Mouse (Mus musculus) embryonic stem cell, embryonic (primary cell): ENCODE results near the gene Gpr6.

Source experiments
- CTCF ChIA-PET, 4 experiments: fragments of 300-600 bp in 2 of 4; fragments of 350-600 bp in 2 of 4; sonication (Branson Sonifier 250); formaldehyde crosslinking; loops; one replicate each; lab custom pipeline; 2022; ENCODE audit warnings: inconsistent platforms in 2 of 4; lab: Charles Lee
- POLR2A ChIA-PET, 4 experiments: fragments of 300-600 bp in 2 of 4; fragments of 350-600 bp in 2 of 4; sonication (Branson Sonifier 250); formaldehyde crosslinking; loops; one replicate each; lab custom pipeline; 2022; ENCODE audit warnings: antibody characterized with exemption in 4 of 4, inconsistent platforms in 1 of 4; lab: Charles Lee

Gene Gpr6

DNA sequence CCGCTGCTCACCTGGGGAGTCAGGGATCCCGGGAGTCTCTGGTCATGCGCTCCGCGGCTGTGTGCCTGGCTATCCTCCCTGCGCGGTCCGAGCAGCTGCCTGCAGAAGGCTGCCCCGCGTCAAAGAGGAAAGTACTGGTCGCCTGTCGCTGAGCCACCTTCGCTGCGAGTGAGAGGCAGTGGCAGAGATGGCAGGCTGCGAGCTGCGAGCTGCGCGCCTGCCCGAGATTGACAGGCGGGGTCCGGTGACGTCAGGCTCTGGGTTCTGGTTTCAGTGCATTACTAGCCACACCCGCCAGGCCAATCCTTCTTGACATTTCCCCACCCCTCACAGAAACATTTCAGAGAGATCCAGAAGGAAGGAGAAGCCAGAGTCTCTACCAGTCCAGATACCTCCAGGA is at the start of gene Gpr6:
Gene Gpr6, minus strand, starts transcription at position 170 of the 400 bp plus-strand sequence.
- ChIA-PET POLR2A (interaction anchor here in 2 of 4 experiments (0.6 to 1.0 kb wide), 3 partner anchors 11 to 865 kb away, joined by 3 to 4 read pairs (median 3); no protein-coding TSS in a partner anchor), CTCF (no interaction called here)

DNA sequence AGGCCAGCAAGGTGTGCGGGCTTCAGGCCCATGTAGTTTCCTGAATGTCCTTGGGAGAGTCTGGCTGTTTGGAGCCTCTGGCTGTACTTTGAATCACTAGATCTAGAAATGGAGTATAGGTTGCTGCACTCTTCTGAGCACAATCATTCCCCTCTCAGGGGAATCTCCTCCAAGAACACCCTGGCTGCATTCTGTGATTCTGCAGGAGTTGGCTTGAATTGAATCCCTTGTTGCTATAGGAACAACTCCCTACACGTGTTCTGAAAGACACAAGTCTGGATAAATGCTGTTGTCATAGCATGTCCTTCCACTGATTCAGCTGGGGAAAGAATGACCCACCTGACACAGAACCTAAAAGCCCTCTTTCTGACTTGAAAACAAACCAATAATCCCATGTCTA is 28.0 kb upstream of the Gpr6 start:
- ChIA-PET CTCF (no interaction called here), POLR2A (no interaction called here)

DNA sequence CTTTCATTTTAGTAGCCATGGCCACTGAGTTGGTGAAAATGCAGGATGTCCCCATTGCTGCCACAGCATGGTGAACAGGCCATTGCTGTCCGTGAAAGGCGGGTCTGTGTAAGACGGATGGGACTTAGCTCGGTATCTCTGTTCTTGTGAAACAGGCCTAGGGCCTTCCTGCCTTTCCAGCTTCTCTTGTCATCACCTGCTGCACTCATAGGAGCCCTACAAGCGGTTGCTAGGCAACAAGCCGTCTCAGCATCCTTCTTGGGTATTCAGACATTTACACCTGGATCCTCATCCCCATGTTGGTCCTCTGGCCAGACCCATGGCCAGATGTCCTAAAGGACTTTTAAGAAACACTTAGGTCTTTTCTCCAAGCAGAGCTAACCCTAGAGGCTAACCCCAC is 26.1 kb upstream of the Gpr6 start:
- CTCF ChIA-PET = no interaction called here
- POLR2A ChIA-PET = interaction anchor here in 1 of 4 experiments (0.7 kb wide), 1 partner anchor 549 kb away, joined by 3 read pairs; no protein-coding TSS in a partner anchor

DNA sequence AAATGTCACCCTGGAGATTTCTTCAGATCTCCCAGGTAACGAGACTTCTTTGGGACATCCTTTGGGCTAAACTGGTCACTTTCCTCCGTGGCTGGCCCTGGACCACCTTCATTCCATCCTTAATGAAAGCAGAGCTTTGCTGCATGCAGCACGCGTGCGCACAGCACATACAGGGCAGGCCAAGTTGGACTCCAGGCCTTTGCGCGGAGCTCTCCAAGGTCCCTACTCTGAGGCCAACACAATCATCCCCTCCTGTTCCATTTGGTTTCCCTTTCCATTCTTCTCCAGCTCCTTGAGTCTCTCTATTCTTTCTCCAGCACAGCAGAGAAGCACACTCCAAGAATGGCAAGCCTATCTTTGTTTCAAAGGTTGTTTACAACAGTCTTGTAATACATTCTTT is 16.8 kb upstream of the Gpr6 start:
- CTCF ChIA-PET = no interaction called here
- POLR2A ChIA-PET = interaction anchor here in 1 of 4 experiments (0.5 to 0.6 kb wide), 2 partner anchors 662 to 735 kb away, joined by 4 to 5 read pairs; no protein-coding TSS in a partner anchor

DNA sequence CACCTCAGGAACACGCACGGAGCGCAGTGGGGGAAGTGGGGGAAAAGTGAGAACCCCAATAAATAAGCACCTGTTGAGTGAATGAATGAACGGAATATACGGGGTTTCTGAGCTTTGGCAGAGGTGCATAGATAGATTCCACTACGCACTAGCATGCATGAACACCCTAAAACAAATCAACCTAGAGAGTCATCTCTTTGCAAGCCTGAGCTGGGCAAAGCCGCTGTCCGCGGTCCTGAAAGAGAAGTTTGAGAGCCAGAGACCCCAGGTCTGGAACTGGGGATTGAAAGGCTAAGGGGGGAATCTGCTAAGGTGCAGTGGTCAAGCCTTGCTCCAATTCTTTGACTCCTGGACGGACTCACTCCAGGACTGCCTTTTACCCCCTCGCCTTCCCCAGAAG is 389 bp downstream of the Gpr6 start:
- POLR2A ChIA-PET = interaction anchor here in 1 of 4 experiments (0.7 to 1.0 kb wide), 2 partner anchors 10 to 72 kb away, joined by 3 to 4 read pairs; no protein-coding TSS in a partner anchor
- CTCF ChIA-PET = interaction anchor here in 1 of 4 experiments (0.6 kb wide), 1 partner anchor 328 kb away, joined by 12 read pairs; no protein-coding TSS in a partner anchor

DNA sequence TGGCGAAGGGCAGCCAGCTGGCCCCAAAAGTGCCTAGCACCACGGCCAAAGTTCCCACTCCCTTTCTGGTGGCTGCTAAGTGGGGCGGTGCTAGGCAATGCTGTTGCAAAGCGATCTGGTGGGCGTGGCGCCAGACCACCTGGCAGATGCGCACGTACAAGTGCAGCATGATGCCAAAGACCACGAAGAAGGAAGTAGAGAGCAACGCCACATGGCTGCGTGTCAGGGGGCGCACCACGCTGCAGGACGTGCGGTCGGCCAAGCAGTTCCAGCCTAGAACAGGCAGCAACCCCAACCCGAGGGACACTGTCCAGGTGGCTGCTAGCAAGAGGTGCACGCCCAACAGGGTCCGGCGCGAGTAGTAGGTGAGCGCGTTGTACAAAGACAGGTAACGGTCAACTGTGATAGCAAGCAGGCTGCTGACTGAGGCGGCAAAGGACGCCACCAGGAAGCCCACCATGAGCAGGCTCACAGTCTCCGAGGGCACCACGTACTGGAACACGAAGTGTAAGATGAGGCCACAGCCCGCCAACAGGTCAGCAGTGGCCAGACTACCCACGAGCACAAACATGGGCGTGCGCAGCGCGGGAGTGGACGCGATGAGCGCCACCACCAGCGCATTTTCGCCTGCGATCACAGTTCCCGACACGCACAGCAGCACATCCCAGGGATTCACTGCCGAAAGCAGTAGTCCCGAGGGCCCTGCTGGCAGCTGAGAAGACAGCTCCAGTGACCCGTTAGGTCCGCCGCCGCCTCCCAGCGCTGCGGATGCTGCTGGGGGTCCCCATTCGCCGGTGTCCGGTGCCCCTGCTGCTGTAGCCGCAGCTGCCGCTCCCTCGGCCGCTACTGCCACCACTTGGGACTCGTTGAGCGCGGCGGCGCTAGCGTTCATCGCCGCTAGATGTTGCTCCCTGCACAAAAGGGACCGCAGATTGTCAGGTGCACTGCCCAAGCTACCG is 1.1 kb downstream of the Gpr6 start:
- ChIA-PET POLR2A (interaction anchor here in 1 of 4 experiments (0.5 to 1.0 kb wide), 3 partner anchors 10 to 183 kb away, joined by 3 to 4 read pairs (median 3); no protein-coding TSS in a partner anchor), CTCF (interaction anchor here in 1 of 4 experiments (0.6 kb wide), 1 partner anchor 327 kb away, joined by 12 read pairs; no protein-coding TSS in a partner anchor)

DNA sequence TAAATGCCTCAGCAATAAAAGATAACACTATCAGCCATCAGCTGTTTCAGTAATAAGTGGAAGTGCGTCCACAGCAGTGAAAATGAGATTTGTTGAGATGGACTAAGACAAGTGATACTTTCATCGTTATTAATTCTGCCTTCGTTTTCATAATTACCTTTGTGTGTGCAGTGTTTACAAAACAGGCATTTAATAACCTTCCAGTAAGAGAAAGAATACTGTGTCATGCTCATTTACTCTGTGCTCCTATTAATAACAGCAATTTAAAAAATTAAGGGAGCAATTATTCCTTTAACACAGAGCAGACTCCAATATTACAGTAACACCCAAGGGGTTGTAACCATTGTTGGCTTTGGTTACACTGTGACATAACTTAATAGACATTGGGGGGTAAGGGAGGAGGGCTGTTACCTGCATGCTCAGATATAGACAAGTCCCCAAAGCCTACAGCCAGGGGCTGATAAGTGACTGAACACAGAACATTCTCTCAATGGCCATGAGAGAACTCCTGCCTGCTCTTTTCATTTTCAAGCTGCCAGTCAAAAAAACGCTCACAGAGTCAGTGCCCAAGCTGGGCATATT is 11.7 kb downstream of the Gpr6 start:
- ChIA-PET CTCF (no interaction called here), POLR2A (no interaction called here)

DNA sequence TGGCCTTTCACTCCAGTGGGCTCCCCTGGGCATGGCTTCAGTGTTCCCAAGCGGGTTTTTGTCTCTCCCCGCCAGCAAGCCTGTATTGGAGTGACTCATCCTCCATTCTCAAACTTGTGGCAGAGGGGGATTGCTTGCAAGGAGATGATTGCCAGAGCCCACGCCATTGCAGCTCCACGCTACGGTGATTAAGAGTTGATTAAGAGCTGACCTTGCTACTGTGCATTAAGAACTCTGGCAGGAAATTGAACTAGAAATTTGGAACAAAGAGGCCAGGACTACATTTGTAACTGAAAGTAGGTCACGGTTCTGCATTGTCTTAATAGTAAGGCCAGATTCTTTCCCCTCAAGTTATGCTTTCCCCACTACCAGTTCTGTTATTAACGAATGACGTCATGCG is 16.5 kb downstream of the Gpr6 start:
- CTCF ChIA-PET = no interaction called here
- POLR2A ChIA-PET = interaction anchor here in 1 of 4 experiments (0.5 kb wide), 1 partner anchor 179 kb away, joined by 3 read pairs; no protein-coding TSS in a partner anchor

DNA sequence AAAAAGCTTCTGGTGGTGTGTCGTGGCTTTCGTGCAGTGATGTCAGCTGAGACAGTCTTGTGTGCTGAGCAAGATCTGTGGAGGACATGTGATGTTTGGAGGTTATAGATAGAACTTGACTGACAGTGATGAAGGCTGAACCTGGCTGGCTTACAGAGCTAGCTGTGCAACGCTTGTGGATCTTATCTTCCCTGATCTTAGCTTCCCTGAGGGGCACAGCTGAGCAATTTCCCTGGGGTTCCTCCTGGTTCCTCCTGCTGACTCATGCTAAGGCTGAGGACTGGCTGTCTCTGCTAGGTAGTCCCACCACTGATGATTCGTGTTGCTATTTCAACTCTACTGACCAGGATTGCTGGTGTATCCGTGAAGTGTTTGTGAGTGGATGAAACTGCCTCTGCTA is 18.1 kb downstream of the Gpr6 start:
- ChIA-PET POLR2A (no interaction called here), CTCF (no interaction called here)

DNA sequence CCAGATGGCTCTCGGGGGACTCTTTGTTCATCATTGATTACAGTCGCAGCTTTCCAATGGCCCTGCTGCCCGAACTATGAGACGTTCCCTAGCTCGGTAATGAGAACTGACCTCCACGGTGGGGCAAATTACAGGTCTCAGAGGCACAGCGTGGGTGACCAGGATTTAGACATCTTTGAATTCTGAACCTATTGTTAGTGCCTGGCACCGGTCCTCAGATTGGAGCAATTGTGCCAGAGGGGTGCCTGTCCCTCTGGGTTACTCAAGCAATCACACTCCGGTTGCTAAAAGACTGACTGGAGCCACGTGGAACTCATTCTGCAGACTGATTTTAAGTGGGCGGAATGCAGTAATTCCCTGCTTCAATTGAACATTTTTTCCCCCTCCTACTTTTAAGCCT is 29.8 kb downstream of the Gpr6 start:
- ChIA-PET CTCF (interaction anchor here in 1 of 4 experiments (0.7 kb wide), 1 partner anchor 23 kb away, joined by 3 read pairs; no protein-coding TSS in a partner anchor), POLR2A (no interaction called here)

DNA sequence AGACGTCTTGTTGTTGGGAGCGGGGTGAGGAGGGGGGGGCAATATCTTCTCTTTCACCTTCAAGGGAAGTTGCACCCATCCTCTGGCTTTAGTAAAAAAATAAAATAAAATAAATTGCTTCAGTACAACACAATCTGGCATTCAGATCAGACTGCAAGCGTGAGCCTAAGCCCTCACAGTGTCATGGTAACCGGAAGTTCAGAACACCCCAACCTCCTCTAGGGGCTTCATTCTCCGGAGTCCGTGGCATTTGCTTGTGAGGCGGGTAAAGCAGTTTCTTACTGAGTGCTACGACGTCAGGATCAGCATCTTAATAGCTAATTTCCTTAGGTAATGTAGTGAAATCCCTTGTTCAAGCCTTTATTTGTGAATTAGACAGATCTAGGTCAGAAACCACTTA is 30.6 kb downstream of the Gpr6 start:
- ChIA-PET POLR2A (interaction anchor here in 1 of 4 experiments (0.8 kb wide), 1 partner anchor 21 kb away, joined by 3 read pairs; no protein-coding TSS in a partner anchor), CTCF (interaction anchor here in 1 of 4 experiments (0.6 kb wide), 1 partner anchor 245 kb away, joined by 3 read pairs; no protein-coding TSS in a partner anchor)

DNA sequence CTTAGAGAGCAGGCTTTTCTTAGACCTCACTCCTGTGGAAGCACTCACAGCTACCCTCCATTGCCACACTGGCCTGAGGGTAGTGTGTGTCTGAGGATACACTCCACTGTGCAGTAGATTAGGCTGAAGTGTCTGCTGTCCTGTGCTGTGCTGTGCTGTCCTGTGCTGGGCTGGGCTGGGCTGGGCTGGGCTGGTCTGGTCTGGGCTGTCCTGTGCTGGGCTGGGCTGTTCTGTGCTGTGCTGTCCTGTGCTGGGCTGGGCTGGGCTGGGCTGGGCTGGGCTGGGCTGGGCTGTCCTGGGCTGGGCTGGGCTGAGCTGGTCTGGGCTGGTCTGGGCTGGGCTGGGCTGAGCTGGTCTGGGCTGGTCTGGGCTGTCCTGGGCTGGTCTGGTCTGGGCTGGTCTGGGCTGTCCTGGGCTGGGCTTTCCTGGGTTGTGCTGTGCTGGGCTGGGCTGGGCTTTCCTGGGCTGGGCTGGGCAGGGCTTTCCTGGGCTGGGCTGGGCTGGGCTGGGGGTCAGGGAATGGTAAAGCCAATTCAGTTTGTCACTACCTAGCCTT is 31.5 kb downstream of the Gpr6 start:
- ChIA-PET POLR2A (interaction anchor here in 1 of 4 experiments (0.8 kb wide), 1 partner anchor 20 kb away, joined by 3 read pairs; no protein-coding TSS in a partner anchor), CTCF (interaction anchor here in 1 of 4 experiments (0.6 kb wide), 1 partner anchor 246 kb away, joined by 3 read pairs; no protein-coding TSS in a partner anchor)

DNA sequence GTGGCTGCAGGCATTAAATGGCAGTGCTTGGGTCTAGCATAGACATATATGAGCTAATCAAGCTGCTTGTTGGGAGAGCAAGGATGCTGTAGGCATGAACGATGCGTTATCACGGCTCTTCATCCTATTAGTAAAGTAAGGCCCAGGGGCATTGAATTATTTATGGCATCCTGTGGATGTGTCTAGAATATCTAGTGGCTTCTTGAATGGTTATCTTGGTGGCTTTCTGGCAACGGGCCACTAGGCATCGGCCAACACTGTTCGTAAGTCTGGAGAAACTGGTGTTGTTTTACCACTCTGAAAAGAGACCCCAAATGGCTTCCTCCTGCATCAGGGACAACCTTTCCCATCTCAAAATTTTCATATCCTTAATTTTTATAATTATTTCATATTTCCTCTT is 33.6 kb downstream of the Gpr6 start:
- POLR2A ChIA-PET = no interaction called here
- CTCF ChIA-PET = no interaction called here

DNA sequence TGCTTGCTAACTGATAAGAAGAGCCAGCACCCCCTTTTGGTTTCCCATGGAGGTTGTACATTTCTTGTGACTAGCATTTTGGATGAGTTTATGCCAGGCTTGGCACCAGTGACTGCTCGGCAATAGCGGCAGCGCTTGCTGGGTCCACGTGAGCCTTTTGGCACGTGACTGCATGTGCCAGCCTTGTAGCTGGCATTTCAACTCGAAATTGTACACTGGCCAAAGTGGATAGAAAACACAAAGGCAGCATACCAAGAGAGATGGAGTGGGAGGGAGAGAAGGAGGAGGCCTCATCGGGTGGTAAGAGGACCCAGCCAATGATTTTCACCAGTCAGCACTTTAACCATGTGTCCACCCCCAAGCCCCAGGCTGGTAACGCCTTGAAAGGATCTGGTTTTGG is 34.4 kb downstream of the Gpr6 start:
- ChIA-PET POLR2A (no interaction called here), CTCF (interaction anchor here in 1 of 4 experiments (0.6 kb wide), 1 partner anchor 329 kb away, joined by 10 read pairs; no protein-coding TSS in a partner anchor)

DNA sequence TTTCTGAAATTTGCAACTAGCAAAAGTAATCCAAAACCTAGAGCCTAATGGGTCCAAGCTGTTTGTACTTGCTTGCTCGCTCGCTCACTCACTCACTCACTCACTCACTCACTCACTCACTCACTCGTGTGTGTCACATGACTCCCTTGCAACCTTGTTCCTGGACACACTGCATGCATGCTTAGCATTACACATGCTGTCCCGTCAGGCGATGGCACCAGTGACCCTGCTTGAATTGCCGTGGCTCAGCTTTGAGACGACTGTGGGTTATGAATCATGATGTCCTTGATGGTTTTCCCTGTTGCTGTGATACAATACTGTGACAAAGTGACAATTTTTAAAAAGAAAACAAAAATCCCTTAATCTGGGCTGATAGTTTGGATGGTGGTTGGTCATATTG is 39.3 kb downstream of the Gpr6 start:
- CTCF ChIA-PET = no interaction called here

DNA sequence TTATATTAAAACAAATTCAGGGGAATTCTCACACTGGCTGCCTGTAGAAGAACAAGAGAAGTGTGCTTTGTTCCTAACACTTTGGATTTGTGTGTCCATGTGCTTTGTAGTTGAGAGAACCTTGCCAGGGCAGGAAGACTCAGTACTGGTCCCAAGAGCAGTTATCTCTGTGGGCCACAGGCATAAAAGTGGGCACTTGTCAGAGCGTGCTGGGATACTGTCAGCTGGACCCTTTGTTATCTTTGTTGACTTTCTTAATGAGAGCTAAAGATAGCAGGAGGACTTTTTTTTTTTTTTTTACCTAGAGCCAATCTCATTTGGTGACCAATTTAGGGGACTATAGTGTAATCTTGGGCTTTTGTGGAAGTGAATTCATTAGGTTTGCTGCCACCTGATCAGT is 47.2 kb downstream of the Gpr6 start:
- CTCF ChIA-PET = interaction anchor here in 1 of 4 experiments (0.6 kb wide), 1 partner anchor 43 kb away, joined by 3 read pairs; no protein-coding TSS in a partner anchor
- POLR2A ChIA-PET = no interaction called here

More for the DNA sequence above, 39.3 kb downstream of the Gpr6 start:
- POLR2A ChIA-PET = no interaction called here

DNA sequence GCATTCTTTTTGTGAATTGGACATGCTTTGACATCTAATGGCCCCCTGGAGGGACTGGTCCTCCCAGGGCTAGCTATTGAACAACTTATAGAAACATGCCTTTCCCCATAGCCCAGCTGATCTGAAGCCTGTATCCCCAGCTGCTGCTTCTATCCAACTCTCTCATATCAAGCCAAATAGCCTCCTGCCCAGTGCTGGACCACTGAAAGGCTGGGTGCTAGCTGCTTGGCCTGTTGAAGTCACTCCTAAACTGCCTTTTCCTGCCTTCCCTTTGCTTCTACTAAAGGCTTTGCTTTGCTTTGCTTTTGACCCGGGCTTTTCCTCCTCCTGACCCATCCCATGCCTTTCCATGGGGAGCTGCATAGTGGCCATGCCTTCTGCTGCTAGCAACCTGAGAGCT is 47.7 kb downstream of the Gpr6 start:
- ChIA-PET CTCF (interaction anchor here in 1 of 4 experiments (0.6 kb wide), 1 partner anchor 42 kb away, joined by 3 read pairs; no protein-coding TSS in a partner anchor), POLR2A (no interaction called here)

DNA sequence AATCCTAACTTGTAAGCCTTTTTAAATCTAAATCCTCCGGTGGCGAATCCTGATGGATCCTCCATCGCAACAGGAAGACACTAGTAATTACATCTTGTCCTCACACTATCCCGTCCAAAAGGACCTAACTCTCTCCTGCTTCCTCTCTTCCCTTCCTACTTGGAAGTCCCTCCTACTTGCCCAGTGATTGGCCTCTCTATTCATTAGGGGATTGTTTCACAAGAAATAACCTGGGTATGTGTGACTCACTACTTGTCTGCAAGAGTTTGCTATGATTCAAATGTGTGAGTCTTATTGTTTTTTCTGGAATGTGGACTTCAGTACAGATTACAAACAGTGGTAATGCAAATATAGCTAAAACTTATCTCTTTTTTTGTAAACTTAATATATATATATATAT is 49.9 kb downstream of the Gpr6 start:
- CTCF ChIA-PET = no interaction called here
- POLR2A ChIA-PET = no interaction called here
